Mouse (Mus musculus) ES-E14 (cell line): ENCODE measurements around the gene Fam71a.

ENCODE experiments used
- CHD2 ChIP-seq: IDR thresholded peaks from 2 replicates; pipeline ENCODE4 v1.6.1; 2014; ENCODE audit warnings: mild to moderate bottlenecking, low read depth, low read length, inconsistent platforms
- MAFK ChIP-seq: IDR thresholded peaks from 2 replicates; pipeline ENCODE4 v1.6.1; 2014; ENCODE audit warnings: mild to moderate bottlenecking, low read depth, low read length, inconsistent platforms; ENCODE audit not compliant: insufficient read depth
- ZC3H11A ChIP-seq: IDR thresholded peaks from 2 replicates; pipeline ENCODE4 v1.6.1; 2012; ENCODE audit warnings: low read depth, mild to moderate bottlenecking, inconsistent platforms, low read length, borderline replicate concordance
- ZNF384 ChIP-seq: IDR thresholded peaks from 2 replicates; pipeline ENCODE4 v1.6.1; 2012; ENCODE audit warnings: low read depth, low read length, inconsistent platforms

DNA sequence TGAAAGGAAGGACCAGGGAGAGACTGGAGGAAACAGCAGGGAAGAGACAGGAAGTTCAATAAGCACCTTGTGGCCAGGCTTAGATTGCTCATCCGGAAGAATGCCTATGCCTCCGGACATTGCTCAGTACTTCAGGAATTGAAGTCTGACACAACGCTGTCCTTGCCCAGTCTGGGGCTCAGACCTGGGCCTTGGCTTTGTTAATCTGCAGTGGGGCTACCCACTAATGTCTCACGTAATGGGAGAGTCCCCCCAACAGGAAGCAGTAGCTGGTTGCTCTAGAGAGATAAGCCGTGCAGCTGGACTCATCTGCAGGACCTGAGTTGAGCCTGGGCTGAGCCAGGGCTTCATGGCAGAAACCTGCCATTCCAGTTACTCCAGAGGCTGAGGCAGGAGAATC, 31.7 kb downstream of the Fam71a start:
- TF ChIP-seq CHD2 (no peak), MAFK (no peak), ZC3H11A (no peak), ZNF384 (no peak)
